Mouse (Mus musculus) left cerebral cortex, postnatal 25 days (tissue): ENCODE results near the gene Fah. TPM values are rescaled to one million over a fixed set of nuclear protein-coding genes. Genes with fewer than 3 reads are reported as not detected.

Source experiments
- DNase-seq, 2 experiments: peaks; one replicate each; pipeline ENCODE4 v3.0.0; 2022; ENCODE audit warnings: low spot score in 2 of 2, mixed read lengths in 1 of 2
- intact Hi-C: fragments of 180-260 bp; cut with DNase I; formaldehyde crosslinking; loops from one replicate; pipeline ENCODE4 v1.15.1; 2025
- total RNA-seq, 2 experiments: library from RNA; stranded (reverse); gene quantifications; 2 replicates each; pipeline ENCODE4 v1.2.3; 2021

The Fah gene
- total RNA-seq, 2 experiments from 2014 or later, result 13.8 to 15.8 TPM

DNA sequence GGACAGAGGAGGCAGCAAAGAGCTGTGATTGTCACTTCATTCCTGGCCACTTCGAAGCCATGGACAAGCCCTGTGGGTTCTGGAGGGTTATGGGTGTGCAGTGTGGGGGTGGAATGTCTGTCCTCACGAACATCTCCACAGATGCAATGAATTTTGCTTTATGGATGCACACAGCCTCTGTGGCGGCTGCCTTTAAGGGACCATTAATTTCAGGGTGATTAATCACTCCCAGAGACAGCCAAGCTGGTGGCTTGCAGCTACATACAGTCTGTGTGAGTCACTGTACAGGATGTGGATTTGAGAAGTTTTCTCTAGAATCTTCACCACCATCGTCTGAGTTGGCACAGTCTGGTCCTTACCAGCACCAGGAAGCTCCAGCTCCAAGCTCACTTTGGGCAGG lies 59.9 kb downstream of the Fah start:
- intact Hi-C loops, result no loop called here
- no peak for DNase-seq

GRCm38 (mm10) chr7:84544946-84545345 lies 61.6 kb downstream of the Fah start:
- intact Hi-C loops, result no loop called here
- DNase-seq, result no peak

Other genes starting within 250 kb of the Fah start
- gene Arnt2, start 196.5 kb downstream of the Fah start, total RNA-seq, result 100 to 1,000 TPM; 219 to 226 TPM
- 1 to 10 TPM; 5.0 to 6.0 TPM for gene Gm2115, start 77.8 kb downstream of the Fah start, total RNA-seq
- gene Zfand6, start 83.2 kb upstream of the Fah start, total RNA-seq, result 10 to 100 TPM; 61.2 to 64.7 TPM
- not detected for gene Olfr291, start 246.8 kb upstream of the Fah start, total RNA-seq